Mouse (Mus musculus) CD4-positive naive resting alpha-beta T cell, adult 57 days (primary cell): ENCODE measurements around the gene Aspg. TPM values are rescaled to one million over a fixed set of nuclear protein-coding genes. Genes with fewer than 3 reads are reported as not detected.

Experiments used
- total RNA-seq: library from RNA; stranded (reverse); gene quantifications from one replicate; pipeline ENCODE4 v1.2.4, GENCODE M21; 2023

The Aspg gene
- total RNA-seq: not detected

DNA sequence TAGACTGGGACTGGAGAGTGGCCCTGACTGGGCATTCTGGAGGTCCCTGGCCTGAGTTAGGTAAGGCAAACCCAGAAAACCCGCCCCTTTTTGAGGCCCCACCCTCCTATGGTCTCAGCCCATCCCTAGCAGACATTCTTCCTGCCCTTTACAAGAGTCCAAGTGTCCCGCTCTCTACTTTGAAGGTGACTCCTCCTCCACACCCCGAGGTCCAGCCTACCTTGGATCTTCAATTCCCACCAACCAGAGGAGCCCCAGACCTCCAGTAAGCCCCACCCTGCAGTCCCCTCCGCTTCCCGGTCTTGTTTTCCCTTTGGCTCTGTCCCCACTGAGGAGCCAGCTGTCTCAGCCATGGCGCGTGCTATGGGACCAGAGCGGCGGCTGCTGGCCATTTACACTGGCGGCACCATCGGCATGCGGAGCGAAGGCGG, at the start of gene Aspg:
Aspg (plus strand) TSS at position 139 of the 431 bp plus-strand sequence.

DNA sequence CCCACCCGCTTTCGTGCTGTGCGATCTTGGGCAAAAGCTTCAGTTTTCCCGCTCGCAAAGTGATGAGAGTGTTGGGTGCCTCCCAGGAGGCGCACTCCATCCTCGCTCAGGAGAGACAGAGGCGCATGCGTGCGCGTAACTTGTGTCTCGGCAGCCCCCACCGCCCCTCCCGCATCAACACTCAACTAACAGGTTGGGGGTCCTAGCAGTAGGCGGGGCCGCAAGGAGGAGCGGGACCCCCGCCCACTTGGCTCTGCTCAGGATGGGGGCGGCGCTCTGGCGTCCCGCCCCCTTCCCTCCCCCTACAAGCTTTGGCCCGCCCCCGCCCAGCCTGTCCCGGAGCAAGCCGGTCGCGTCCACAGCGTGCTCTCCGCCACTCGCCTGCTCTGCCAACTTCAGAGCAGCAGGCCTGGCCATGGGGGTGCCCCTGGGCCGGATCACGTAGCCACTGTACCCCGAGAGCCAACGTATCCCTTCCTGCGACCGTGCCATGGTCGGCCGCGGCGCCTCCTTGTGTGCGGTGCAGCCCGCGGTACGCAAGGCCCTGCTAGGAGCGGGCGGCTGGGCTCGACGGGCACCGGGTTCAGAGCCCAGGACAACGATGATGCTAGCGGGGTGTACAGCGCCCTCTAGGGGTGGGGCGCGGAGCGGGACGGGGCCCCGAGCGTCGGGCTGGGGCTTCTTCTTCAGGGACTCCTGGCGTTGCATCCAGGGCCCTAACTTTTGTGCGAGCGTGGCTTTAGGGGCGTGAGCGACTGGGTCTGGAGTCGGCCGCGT, 39.6 kb downstream of the Aspg start, which contains the start of gene Kif26a:
Kif26a (plus strand) TSS at position 334 of the 777 bp plus-strand sequence.

Other genes with a start within 250 kb of the Aspg start
- gene Ppp1r13b, start 198.6 kb upstream of the Aspg start, total RNA-seq: 68.7 TPM
- 204 TPM for gene Atp5mpl, start 139.7 kb upstream of the Aspg start, total RNA-seq
- gene Tdrd9, start 135.1 kb upstream of the Aspg start, total RNA-seq: not detected
- gene Rd3l, start 125.4 kb upstream of the Aspg start, total RNA-seq: not detected
- not detected for gene Kif26a, start 39.5 kb downstream of the Aspg start, total RNA-seq